Mouse (Mus musculus) mouse embryonic stem cell (cell line): ENCODE measurements around the gene Tnfrsf9.

Experiments
- in situ Hi-C, 2 experiments: fragments of 300-500 bp; cut with MboI; formaldehyde crosslinking; loops; 1 replicate in 1 of 2; 3 replicates in 1 of 2; pipeline ENCODE4 v1.14.3; 2019 to 2020; ENCODE audit warnings: low sequenced_read_pairs in 2 of 2, low pct_unique_long_range_greater_than_20kb in 1 of 2, mixed read lengths in 1 of 2; ENCODE audit not compliant: unreplicated experiment in 1 of 2

Gene Tnfrsf9

DNA sequence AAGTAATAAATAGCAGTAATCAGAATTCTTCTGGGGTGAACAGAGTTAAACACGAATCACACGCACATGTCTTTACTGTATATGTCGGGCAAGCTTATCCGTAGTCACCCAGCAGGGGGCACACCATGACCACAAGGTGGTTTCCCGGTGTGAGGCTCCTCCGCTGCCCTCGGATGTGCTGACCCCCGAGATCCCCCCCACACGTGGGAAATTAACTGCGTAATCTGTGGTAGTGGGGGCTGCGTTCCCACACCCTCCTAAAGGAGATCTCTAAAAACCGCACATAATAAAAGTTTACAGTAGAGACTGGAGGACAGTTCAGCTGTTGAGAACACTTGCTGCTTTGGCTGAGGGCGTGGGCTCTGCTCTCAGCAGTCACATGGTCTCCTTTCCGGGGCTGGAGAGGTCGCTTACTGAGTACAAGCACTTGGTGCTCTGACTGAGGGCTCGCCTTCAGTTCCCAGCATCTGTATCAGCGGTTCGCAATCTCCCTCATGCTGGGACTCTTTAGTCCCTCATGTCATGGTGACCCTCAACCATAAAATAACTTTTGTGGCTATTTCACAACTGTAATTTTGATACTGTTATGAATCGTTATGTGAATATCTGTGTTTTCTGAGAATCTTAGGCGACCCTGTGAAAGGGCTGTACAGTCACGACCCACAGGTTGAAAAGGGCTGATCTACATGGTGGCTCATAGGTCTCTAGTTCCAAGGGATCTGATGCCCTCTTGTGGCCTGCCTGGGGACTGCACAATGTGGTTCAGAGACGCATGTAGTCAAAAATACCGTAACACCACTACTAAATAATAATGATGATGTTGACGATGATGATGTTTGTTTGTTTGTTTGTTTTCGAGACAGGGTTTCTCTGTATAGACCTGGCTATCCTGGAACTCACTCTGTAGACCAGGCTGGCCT, 50.5 kb downstream of the Tnfrsf9 start:
- in situ Hi-C loops: loop anchor here (5.0 to 10.0 kb wide), 3 partner anchors 177 to 310 kb away; partner anchors contain the start of gene Slc45a1 (in 1 of the 2)

DNA sequence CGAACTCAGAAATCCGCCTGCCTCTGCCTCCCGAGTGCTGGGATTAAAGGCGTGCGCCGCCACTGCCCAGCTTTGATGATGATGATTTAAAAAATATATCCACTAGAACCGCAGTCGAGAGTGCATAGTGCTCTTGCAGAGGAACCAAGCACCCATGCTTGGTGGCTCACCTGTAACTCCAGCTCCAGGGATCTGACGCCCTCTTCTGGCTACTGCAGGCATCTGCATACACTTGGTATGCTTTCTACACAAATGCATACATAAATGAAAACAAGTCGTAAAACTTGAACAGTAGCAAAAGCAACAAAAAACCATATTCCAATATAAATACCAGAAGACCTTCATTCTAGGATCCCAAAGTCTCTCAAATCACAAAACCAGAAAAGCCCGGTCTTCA, 51.2 kb downstream of the Tnfrsf9 start:
- in situ Hi-C loops: loop anchor here (5.0 to 10.0 kb wide), 3 partner anchors 177 to 311 kb away; partner anchors contain the start of gene Slc45a1 (in 1 of the 2)

DNA sequence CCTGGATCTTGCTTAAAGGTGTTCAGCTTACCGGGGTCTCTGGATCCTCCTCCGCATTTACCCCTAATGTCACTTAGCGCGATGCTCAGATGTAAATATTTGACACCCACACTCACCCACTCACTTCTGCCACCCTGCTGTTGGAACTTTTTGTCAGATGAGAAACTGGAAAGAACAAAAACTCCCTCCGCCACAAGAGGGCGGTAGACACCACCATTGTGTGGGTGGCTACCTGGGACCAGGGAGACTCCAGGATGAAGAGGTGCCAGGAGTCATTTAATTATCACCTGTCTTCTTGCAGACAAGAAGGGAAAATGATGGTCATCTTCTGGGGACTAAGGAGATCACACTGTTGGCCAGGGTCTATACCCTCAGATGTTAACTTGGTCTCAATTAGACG, 52.2 kb downstream of the Tnfrsf9 start:
- in situ Hi-C loops: loop anchor here (5.0 to 10.0 kb wide), 3 partner anchors 176 to 312 kb away; partner anchors contain the start of gene Slc45a1 (in 1 of the 2)

DNA sequence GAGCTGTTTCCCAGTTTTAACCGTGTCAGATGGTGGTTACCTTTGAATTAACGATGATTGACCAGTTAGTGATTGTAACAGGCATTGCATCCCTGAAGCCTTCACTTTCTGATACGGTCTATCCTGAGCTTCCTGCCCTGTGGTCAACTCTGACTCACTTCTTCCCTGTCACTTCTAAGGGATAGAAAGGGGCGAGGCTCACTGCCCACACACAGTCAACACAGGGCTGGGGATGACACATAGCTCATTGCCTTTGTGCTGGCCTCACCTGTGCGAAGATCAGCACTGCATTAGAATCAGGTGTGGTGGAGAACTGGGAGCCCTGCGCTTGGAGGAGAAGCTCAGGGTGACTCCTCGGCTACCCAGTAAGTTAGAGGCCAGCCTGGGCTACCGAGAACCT, 54.6 kb downstream of the Tnfrsf9 start:
- in situ Hi-C loops: loop anchor here (5.0 to 10.0 kb wide), 3 partner anchors 173 to 314 kb away; partner anchors contain the start of gene Slc45a1 (in 1 of the 2)

DNA sequence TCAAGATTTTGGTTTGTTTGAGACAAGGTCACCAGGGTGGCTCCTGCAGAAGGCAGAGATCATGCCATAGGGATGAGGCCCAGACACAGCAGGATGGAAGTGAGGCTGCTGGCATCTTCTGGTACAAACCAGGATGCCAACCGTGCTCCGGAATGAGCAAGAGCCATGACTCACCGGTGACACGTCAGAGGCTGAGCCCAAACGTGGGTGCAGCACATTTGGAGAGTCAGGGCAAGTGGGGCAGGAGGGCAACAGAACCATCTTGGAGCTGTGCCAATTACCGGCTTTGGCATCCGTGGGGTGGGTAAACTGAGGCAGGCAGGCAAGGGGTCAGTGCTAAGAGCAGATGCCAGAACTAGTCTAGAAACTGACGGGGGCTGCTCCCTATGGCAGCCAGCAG, 58.9 kb downstream of the Tnfrsf9 start:
- in situ Hi-C loops: no loop called here

DNA sequence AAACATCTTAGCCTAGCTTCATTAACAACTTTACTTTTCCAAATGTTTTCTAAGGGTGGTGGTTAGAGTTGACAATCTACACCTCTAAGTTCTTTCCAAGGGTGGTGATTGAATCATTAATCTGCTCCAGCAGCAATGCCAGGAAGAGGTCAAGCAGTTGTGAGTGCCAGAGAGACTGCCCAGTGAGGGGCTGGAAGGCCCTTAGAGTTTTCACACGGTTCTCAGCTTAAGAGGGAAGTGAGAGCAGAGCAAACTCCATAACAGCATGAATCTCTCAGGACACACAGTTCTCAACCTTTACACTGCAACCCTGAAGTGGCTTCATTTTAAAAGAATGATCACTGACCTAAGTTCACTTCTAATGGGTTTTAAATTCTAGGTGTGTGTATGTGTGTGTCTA, 60.8 kb downstream of the Tnfrsf9 start:
- in situ Hi-C loops: no loop called here

DNA sequence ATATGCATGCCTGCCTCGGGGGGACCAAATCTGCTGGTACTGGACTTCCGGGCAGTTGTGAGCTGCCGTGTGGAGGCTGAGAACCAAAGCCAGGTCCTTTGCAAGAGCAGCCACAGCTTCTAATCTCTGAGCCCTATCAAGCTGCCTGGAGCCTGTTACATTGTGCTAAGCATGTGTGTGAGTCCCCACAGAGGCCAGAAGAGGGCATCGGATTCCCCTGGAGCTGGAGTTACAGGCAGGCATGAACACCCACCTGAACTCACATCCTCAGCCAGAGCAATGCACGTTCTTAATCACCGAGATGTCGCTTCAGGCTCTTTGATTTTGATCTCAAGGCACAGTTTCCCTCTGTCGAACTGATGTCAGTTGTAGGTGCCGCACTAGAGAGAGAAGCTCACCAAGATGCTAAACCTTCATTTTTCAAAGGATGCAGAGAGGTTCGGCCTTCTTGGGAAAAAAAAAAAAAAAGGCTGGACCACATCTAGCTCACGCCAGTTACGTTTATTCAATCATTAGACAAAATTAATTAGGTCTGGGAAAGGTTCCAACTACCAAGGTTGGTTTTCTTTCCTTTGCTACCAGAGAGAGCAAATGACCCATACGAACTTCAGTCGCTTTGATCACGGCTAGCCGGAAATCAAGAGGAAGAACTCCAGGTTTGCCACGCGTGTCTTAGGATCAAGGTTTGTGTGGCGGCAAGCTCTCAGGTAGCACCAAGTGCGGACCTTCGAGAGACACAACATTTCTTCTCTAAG, 64.0 kb downstream of the Tnfrsf9 start:
- in situ Hi-C loops: no loop called here

DNA sequence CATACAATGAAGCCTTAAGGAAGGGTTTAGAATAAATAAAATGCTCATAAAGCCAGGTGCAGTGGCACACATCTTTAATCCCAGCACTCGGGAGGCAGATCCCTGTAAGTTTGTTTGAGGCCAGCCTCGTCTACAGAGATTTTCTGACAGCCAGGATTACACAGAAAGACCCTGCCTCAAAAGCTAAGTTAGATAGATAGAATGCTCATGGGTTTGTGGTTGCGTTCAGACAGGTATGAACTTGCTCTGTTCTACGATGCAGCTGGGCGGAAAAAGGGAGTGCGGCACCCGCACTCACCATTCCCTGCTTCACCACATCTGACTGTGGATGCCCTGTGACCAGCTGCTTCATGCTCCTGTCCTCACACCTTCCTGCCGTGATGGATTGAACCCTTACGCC, 65.1 kb downstream of the Tnfrsf9 start:
- in situ Hi-C loops: no loop called here

DNA sequence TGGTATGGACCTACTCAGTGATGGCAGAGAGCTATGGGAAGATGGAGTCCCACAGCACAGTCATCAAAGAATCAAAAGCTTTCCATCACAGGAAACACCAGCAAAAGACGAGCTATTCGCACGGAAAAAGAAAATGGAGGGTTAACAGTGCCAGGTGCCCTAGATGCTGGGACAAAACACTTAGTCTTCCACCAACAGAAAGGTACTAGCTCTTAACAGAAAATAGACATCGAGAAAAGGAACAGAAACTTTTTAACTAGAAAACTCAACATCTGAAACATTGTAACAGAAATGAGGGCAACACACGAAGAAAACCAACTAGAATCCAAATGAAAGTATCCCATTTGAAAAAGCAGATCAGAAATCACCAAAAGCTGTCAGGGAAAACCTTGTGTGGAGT, 65.8 kb downstream of the Tnfrsf9 start:
- in situ Hi-C loops: no loop called here

DNA sequence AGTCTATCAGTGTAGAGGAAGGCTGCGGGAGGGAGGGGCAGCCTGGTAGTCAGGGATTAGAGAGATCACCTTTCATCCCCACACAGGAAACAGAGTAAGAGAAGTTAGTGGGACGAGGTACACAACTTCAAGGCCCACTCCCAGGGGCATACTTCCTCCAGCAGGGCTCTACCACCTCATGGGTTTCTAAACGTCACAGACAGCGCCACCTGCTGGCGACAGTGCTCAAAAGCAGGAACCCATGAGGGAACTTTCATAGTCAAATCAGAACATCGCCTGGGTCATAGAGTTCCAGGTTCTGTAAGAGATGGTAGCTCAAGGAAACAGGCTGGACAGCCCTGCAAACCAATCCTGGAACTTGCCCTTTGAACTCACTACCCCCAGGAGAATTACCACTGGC, 75.8 kb downstream of the Tnfrsf9 start:
- in situ Hi-C loops: no loop called here
